7 mouse cellular contexts compared by ENCODE assay signal in genomic region chr2:23067552-23068369, GRCm38 (mm10). TPM values are rescaled to one million over a fixed set of nuclear protein-coding genes. Genes with fewer than 3 reads are reported as not detected.
DNase-seq lines count a peak whose midpoint lies in the region; ATAC-seq and TF ChIP-seq lines count a peak whose summit lies in the region.

Acbd5 (plus strand) TSS chr2:23068167.

- peak within 1 kb of the TSS; percentile 65 for H3K9ac ChIP-seq in intestine, postnatal 0 days (ENCODE audit: low read depth, low read length)
- peak within 1 kb of the TSS; percentile 77 for H3K9ac ChIP-seq in midbrain, embryonic 12.5 days (replicated peaks)

- intact Hi-C loops in left cerebral cortex, postnatal 4 days (cut with DNase I) = no loop called here

- no peaks in the 10 kb centered on the region for H3K9me3 ChIP-seq in embryonic facial prominence, embryonic 10.5 days
- no peaks in the 10 kb centered on the region for H3K9me3 ChIP-seq in intestine, postnatal 0 days (ENCODE audit: control insufficient read depth)
- H3K9me3 ChIP-seq in midbrain, embryonic 12.5 days = no peaks in the 10 kb centered on the region

- H3K4me1 ChIP-seq in embryonic facial prominence, embryonic 10.5 days = 0 out of 2 replicates have a peak, but pooled peaks cover 3% of the 10 kb centered on the region
- H3K4me1 ChIP-seq in intestine, postnatal 0 days (replicated peaks; ENCODE audit: control insufficient read depth, insufficient read depth, low read length) = no peaks in the 10 kb centered on the region
- peaks cover 6% of the 10 kb centered on the region; the same call in 1 of the 2 replicates for H3K4me1 ChIP-seq in midbrain, embryonic 12.5 days
- H3K4me1 ChIP-seq in small intestine, adult 2 months (ENCODE audit: control insufficient read depth, insufficient read depth, insufficient read length, low read length) = no peaks in the 10 kb centered on the region

- peak; percentile 96 for ATAC-seq in intestine, postnatal 0 days
- peak; percentile 94 for ATAC-seq in midbrain, embryonic 12.5 days (ENCODE audit: low FRiP score, low read depth)

- H3K4me2 ChIP-seq in intestine, postnatal 0 days (replicated peaks; ENCODE audit: low read depth) = peak within 1 kb of the TSS; percentile 99
- peak within 1 kb of the TSS; percentile 97 for H3K4me2 ChIP-seq in midbrain, embryonic 12.5 days (replicated peaks)

- no peaks in the 10 kb centered on the region for H3K27me3 ChIP-seq in embryonic facial prominence, embryonic 10.5 days (replicated peaks; ENCODE audit: low read depth, poor library complexity, severe bottlenecking)
- no peaks in the 10 kb centered on the region for H3K27me3 ChIP-seq in intestine, postnatal 0 days (replicated peaks; ENCODE audit: control insufficient read depth, insufficient read depth, low read length)
- no peaks in the 10 kb centered on the region for H3K27me3 ChIP-seq in midbrain, embryonic 12.5 days
- no peaks in the 10 kb centered on the region for H3K27me3 ChIP-seq in small intestine, adult 2 months (ENCODE audit: control insufficient read depth, insufficient read depth, low read length)

- H3K4me3 ChIP-seq in embryonic facial prominence, embryonic 10.5 days = peak within 1 kb of the TSS; percentile 80
- peak within 1 kb of the TSS; percentile 62 for H3K4me3 ChIP-seq in intestine, postnatal 0 days (ENCODE audit: low read depth, low read length)
- H3K4me3 ChIP-seq in midbrain, embryonic 12.5 days = peak within 1 kb of the TSS; percentile 64
- peak within 1 kb of the TSS; percentile 78 for H3K4me3 ChIP-seq in small intestine, adult 2 months (ENCODE audit: low read depth, low read length)

- H3K27ac ChIP-seq in embryonic facial prominence, embryonic 10.5 days (replicated peaks) = peak within 1 kb of the TSS; percentile 89
- H3K27ac ChIP-seq in intestine, postnatal 0 days (ENCODE audit: low read depth, low read length) = peak within 1 kb of the TSS; percentile 95
- H3K27ac ChIP-seq in midbrain, embryonic 12.5 days (replicated peaks) = peak within 1 kb of the TSS; percentile 94
- peak within 1 kb of the TSS; percentile 98 for H3K27ac ChIP-seq in small intestine, adult 2 months (ENCODE audit: insufficient read depth, low read depth, low read length)

- DNase-seq in adrenal gland, postnatal 10 days = peak; percentile 96
- DNase-seq in embryonic facial prominence, embryonic 10.5 days (ENCODE audit: low spot score) = peak; percentile 95
- DNase-seq in gonadal fat pad, adult 2 months (ENCODE audit: low read depth) = peak; percentile 83
- DNase-seq in left cerebral cortex, postnatal 4 days = peak; percentile 96

- 4% methylated on average over 34 of the region's 34 CpGs for WGBS in embryonic facial prominence, embryonic 10.5 days
- 1% methylated on average over 34 of the region's 34 CpGs for WGBS in intestine, postnatal 0 days
- WGBS in midbrain, embryonic 12.5 days = 3% methylated on average over 34 of the region's 34 CpGs
- WGBS in small intestine, adult 2 months = 2% methylated on average over 34 of the region's 34 CpGs

- TF ChIP-seq CTCF in intestine, postnatal 0 days (IDR thresholded peaks at IDR 0.05; ENCODE audit: low read depth) = no peak
- TF ChIP-seq CTCF in small intestine, adult 2 months (IDR thresholded peaks at IDR 0.05; ENCODE audit: extremely low read depth, insufficient read length, insufficient replicate concordance, low read depth, low read length) = no peak

- peak; percentile 93 for TF ChIP-seq POLR2A in small intestine, adult 2 months (IDR thresholded peaks at IDR 0.05; ENCODE audit: low read depth, low read length)

- peaks cover 3% of the 10 kb centered on the region; the same call in 1 of the 2 replicates for H3K36me3 ChIP-seq in embryonic facial prominence, embryonic 10.5 days (replicated peaks)
- no peaks in the 10 kb centered on the region for H3K36me3 ChIP-seq in intestine, postnatal 0 days (ENCODE audit: control insufficient read depth, insufficient read depth)
- no peaks in the 10 kb centered on the region for H3K36me3 ChIP-seq in midbrain, embryonic 12.5 days
- H3K36me3 ChIP-seq in small intestine, adult 2 months (ENCODE audit: control insufficient read depth, insufficient read depth, low read length) = no peaks in the 10 kb centered on the region

RNA-seq across cellular contexts. Expression of gene Acbd5, which starts in this region (rescaled TPM):
- 10 to 100 TPM; 65.0 to 68.6 TPM for total RNA-seq in adrenal gland, postnatal 10 days (2021)
- 28.5 and 29.2 TPM in 2 replicates for polyA plus RNA-seq in embryonic facial prominence, embryonic 10.5 days (2016; fragmentation: Nextera tagmentation; extraction: Ambion mirVana)
- 7.5 and 14.0 TPM in 2 replicates for polyA plus RNA-seq in gonadal fat pad, adult 2 months (2012; rRNA removed)
- polyA plus RNA-seq in intestine, postnatal 0 days (2015; fragmentation: Nextera tagmentation; extraction: Ambion mirVana) = 24.7 and 25.1 TPM in 2 replicates
- 10 to 100 TPM; 70.0 to 71.8 TPM for total RNA-seq in left cerebral cortex, postnatal 4 days (2021)
- polyA plus RNA-seq in midbrain, embryonic 12.5 days (2016; fragmentation: Nextera tagmentation; extraction: Ambion mirVana) = 63.6 and 69.3 TPM in 2 replicates
- 4.3 and 7.8 TPM in 2 replicates for polyA plus RNA-seq in small intestine, adult 2 months (2012; rRNA removed)

Comparison
In these comparisons a context has a peak if more than half of its experiments do, and no peak if none do; other contexts are left out.
1. Peak in every context shown above with its lines: DNase-seq, ATAC-seq, H3K4me3 ChIP-seq and H3K27ac ChIP-seq.